Mouse (Mus musculus): ENCODE measurements around the gene Surf2.

DNA sequence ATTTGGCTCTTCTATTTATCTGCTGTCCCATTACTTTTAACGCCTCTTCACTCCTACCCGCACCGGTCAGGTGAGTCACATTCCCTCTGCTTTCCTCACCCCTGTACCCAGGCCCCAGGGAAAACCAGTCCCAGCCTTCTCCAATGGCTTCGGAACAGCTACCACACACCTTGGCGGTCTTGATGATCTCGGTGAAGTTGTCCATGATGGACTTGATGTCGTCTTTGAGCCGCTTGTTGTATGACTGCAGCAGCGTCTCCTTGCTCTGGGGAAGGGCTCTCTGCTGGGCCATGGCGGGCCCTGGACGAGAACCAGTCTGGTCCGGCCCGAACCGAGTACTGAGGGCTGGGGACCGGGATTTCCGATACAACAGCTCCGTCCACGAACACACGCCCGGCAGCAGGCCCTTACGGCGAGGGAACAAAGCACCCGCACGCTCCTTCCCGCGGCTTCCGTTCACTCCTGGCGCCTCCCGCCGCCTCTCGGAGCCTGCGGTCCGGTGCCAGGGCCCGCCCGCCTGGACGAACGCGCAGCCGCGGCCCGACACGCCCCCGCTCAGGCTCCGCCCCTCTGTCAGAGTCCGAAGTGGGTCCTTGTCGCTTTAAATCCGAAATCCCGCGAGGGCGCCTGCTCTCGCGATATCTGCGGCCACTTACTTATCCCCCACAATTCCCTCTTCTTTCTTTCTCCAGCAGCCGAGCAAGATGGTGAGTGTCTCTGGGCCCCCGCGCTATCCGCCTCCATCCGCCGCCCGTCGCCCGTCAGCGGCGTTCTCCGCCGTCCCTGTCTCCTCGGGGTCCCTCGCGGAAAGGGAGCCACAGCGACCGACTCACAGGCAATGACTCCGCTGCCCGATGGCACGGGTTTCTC, 5.8 kb upstream of the Surf2 start, which contains the start of the genes Med22 and Rpl7a:
- TF ChIP-seq MAFK (IDR thresholded peaks at IDR 0.05; ENCODE audit: insufficient read depth, low read depth, low read length) (no peak), ZC3H11A (IDR thresholded peaks at IDR 0.05; ENCODE audit: borderline replicate concordance, low read depth, low read length) (no peak)

Measured in ES-E14 (cell line).